In the genomic region with DNA sequence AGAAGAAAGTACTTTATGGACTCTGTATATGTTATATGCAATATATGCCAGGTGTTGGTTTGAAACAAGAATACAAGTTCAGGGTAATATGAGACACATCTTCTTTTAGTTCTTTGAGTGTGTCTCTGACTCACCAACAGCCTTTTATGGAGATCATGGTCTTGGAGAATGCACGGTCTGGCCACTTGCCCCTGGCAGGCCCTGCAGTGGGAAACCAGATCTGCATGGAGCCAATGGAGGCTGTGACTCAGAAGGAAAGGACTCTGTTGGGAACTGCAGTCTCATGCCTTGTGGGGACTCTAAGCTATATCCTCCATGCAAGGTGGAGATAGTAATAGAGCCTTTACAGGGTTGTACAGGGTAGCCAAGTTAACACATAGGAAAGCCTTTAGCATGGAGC, we compare ENCODE assay signal across 10 mouse cellular contexts. TPM values are rescaled to one million over a fixed set of nuclear protein-coding genes. Genes with fewer than 3 reads are reported as not detected.
DNase-seq lines count a peak whose midpoint lies in the region; TF ChIP-seq lines count a peak whose summit lies in the region.
"Had no signal": no experiment of that assay in that cellular context is flagged by ENCODE, and none has a peak within 500 bp of the region (broad histone marks: within the 10 kb centered on the region; RNA-seq: fewer than 3 reads in every experiment).

No protein-coding gene starts in this region.

- WGBS in kidney, adult 2 months = 79% methylated on average over 1 of the region's 1 CpGs

- H3K4me1 ChIP-seq in kidney, adult 2 months (ENCODE audit: control insufficient read depth, insufficient read depth, low read length) = peaks cover 9% of the 10 kb centered on the region; the same call in 1 of the 2 replicates

- peak; percentile 11 for DNase-seq in kidney, adult 2 months
- no peak for DNase-seq in kidney, adult 18-20 months
- DNase-seq in Muller cell, postnatal 12 days (ENCODE audit: inconsistent ontology term) = peak; percentile 93
- peak; percentile 96 for DNase-seq in fibroblast of lung, adult 2 months (ENCODE audit: low read depth)
- peak; percentile 66 for DNase-seq in heart, postnatal 4 days
- no peak for DNase-seq in thymus, postnatal 10 days (ENCODE audit: low spot score in 2 of 2)
- no peak for DNase-seq in layer of hippocampus, adult 9-11 months
- no peak for DNase-seq in left cerebral cortex, adult 2 months (ENCODE audit: extremely low spot score in 1 of 2, low spot score in 2 of 2)
- DNase-seq: cerebellum, postnatal 10 days; layer of hippocampus, postnatal 36 days had no signal

- intact Hi-C loops in left cerebral cortex, adult 2 months (cut with DNase I) = no loop called here

- no peak overlapping the region for H3K27ac ChIP-seq in kidney, adult 2 months (ENCODE audit: insufficient read depth, low read depth, low read length)
- H3K27ac ChIP-seq in left cerebral cortex, adult 2 months = no peak overlapping the region

- no peaks in the 10 kb centered on the region for H3K36me3 ChIP-seq in kidney, adult 2 months (ENCODE audit: control insufficient read depth, insufficient read depth, low read length)

- TF ChIP-seq CTCF in kidney, adult 2 months (conservative IDR thresholded peaks at IDR 0.05; ENCODE audit: insufficient read depth, insufficient read length, low read depth, low read length) = no peak
- TF ChIP-seq CTCF in left cerebral cortex, adult 2 months (IDR thresholded peaks at IDR 0.05) = no peak

- no peak overlapping the region for H3K4me3 ChIP-seq in kidney, adult 2 months (ENCODE audit: insufficient read depth, low read depth, low read length)
- H3K4me3 ChIP-seq in left cerebral cortex, adult 2 months = no peak overlapping the region

- no peaks in the 10 kb centered on the region for H3K27me3 ChIP-seq in kidney, adult 2 months (replicated peaks; ENCODE audit: control insufficient read depth, insufficient read depth, low read length)

- TF ChIP-seq POLR2A in kidney, adult 2 months (IDR thresholded peaks at IDR 0.05; ENCODE audit: low read depth, low read length) = no peak

RNA-seq across cellular contexts. Expression of a gene that starts 12.5 kb away (rescaled TPM):
- 35.5 and 41.4 TPM in 2 replicates for polyA plus RNA-seq in kidney, adult 2 months (2012; rRNA removed)
- total RNA-seq in heart, postnatal 4 days (2021) = 10 to 100 TPM; 86.8 to 90.0 TPM
- 100 to 1,000 TPM; 232 TPM for total RNA-seq in left cerebral cortex, adult 2 months (2021)

RNA-seq across cellular contexts. Expression of a gene that starts 24.2 kb away (rescaled TPM):
- polyA plus RNA-seq in kidney, adult 2 months (2012; rRNA removed) = 175 and 184 TPM in 2 replicates
- 100 to 1,000 TPM; 316 to 330 TPM for total RNA-seq in heart, postnatal 4 days (2021)
- 100 to 1,000 TPM; 255 to 275 TPM for total RNA-seq in left cerebral cortex, adult 2 months (2021)

RNA-seq across cellular contexts. Expression of a gene that starts 36.5 kb away (rescaled TPM):
- 14.1 and 18.4 TPM in 2 replicates for polyA plus RNA-seq in kidney, adult 2 months (2012; rRNA removed)
- total RNA-seq in heart, postnatal 4 days (2021) = 10 to 100 TPM; 23.4 to 24.5 TPM
- total RNA-seq in left cerebral cortex, adult 2 months (2021) = 10 to 100 TPM; 35.8 to 40.6 TPM

RNA-seq across cellular contexts. Expression of a gene that starts 38.7 kb away (rescaled TPM):
- polyA plus RNA-seq in kidney, adult 2 months (2012; rRNA removed) = 19.8 and 21.2 TPM in 2 replicates
- total RNA-seq in heart, postnatal 4 days (2021) = 10 to 100 TPM; 14.0 to 16.3 TPM
- total RNA-seq in left cerebral cortex, adult 2 months (2021) = 10 to 100 TPM; 27.5 to 28.6 TPM

RNA-seq across cellular contexts. Expression of a gene that starts 39.5 kb away (rescaled TPM):
- polyA plus RNA-seq in kidney, adult 2 months (2012; rRNA removed) = 0.53 and 0.77 TPM in 2 replicates
- 1 to 10 TPM in 1 of 2 experiments, under 1 TPM in 1; 0.95 to 2.4 TPM for total RNA-seq in heart, postnatal 4 days (2021)
- total RNA-seq in left cerebral cortex, adult 2 months (2021) = 1 to 10 TPM; 2.7 to 3.5 TPM

Comparison
In these comparisons a context has a peak if more than half of its experiments do, and no peak if none do; other contexts are left out.
1. DNase-seq: peak in kidney, adult 2 months (single experiment), Muller cell, postnatal 12 days (single experiment), fibroblast of lung, adult 2 months (single experiment) and heart, postnatal 4 days (single experiment); none in kidney, adult 18-20 months (single experiment), thymus, postnatal 10 days (0 of 2), layer of hippocampus, adult 9-11 months (single experiment) and left cerebral cortex, adult 2 months (0 of 2).